Mouse (Mus musculus) hindbrain, embryonic 14.5 days (tissue): ENCODE data around the gene Anks3. TPM values are rescaled to one million over a fixed set of nuclear protein-coding genes. Genes with fewer than 3 reads are reported as not detected.

Experiments
- ATAC-seq: fragments of 200-750 bp; cut with Nextera tagmentation; 2 replicates; pipeline ENCODE4 v1.8.0; 2017; ENCODE audit warnings: moderate number of reproducible peaks, mild to moderate bottlenecking, moderate TSS enrichment, moderate library complexity; ENCODE audit not compliant: low FRiP score
- DNase-seq: peaks from one replicate; pipeline ENCODE4 v3.0.0-alpha.2; 2015; ENCODE audit warnings: low spot score
- H3K27ac ChIP-seq: fragments of 300-500 bp; sonication (generic); 2 replicates; pipeline ENCODE4 v1.5.1; 2014; ENCODE audit warnings: mild to moderate bottlenecking, moderate library complexity
- H3K27me3 ChIP-seq: fragments of 300-500 bp; sonication (generic); 2 replicates; pipeline ENCODE4 v1.6.1; 2014; ENCODE audit warnings: mild to moderate bottlenecking, low read length, mixed read lengths; ENCODE audit not compliant: control insufficient read depth, insufficient read depth
- H3K36me3 ChIP-seq: fragments of 300-500 bp; sonication (generic); replicated peaks from 2 replicates; pipeline ENCODE4 v1.6.1; 2014; ENCODE audit not compliant: control insufficient read depth, insufficient read depth
- H3K4me1 ChIP-seq: fragments of 300-500 bp; sonication (generic); replicated peaks from 2 replicates; pipeline ENCODE4 v1.6.1; 2014; ENCODE audit warnings: antibody characterized with exemption, low read length, mixed read lengths; ENCODE audit not compliant: control insufficient read depth, insufficient read depth
- H3K4me2 ChIP-seq: fragments of 300-500 bp; sonication (generic); replicated peaks from 2 replicates; pipeline ENCODE4 v1.6.1; 2014; ENCODE audit warnings: mild to moderate bottlenecking, moderate library complexity
- H3K4me3 ChIP-seq: fragments of 300-500 bp; sonication (generic); replicated peaks from 2 replicates; pipeline ENCODE4 v1.5.1; 2014; ENCODE audit warnings: mild to moderate bottlenecking, low read length
- H3K9ac ChIP-seq: fragments of 300-500 bp; sonication (generic); 2 replicates; pipeline ENCODE4 v1.6.1; 2014
- H3K9me3 ChIP-seq: fragments of 300-500 bp; sonication (generic); 2 replicates; pipeline ENCODE4 v1.6.1; 2016; ENCODE audit warnings: low read length; ENCODE audit not compliant: control insufficient read depth
- WGBS: fragments of 180-500 bp; shearing (Covaris S2); extraction: QIAGEN DNeasy Blood & Tissue Kit; methylation state at CpG from one replicate; pipeline ENCODE4 v1.1.7; 2014; 5-methylcytosine and 5-hydroxymethylcytosine counted together
- polyA plus RNA-seq: library from polyadenylated mRNA; unstranded; fragments of >200 nt; fragmentation: Nextera tagmentation; extraction: Ambion mirVana; gene quantifications from 2 replicates; pipeline ENCODE4 v1.2.1, GENCODE M21; 2014

The Anks3 gene
- polyA plus RNA-seq, 1 experiment from 2014 or later, result 55.9 TPM

- H3K9ac ChIP-seq, result no peak overlapping the region
- H3K4me3 ChIP-seq, result no peak overlapping the region
- no peak for ATAC-seq
- H3K4me1 ChIP-seq, result peaks cover 16% of the 10 kb centered on the region
- H3K27ac ChIP-seq, result no peak overlapping the region
- no peak overlapping the region for H3K4me2 ChIP-seq
- DNase-seq, result no peak
- no peaks in the 10 kb centered on the region for H3K27me3 ChIP-seq
- WGBS, result 91% methylated on average over 8 of the region's 8 CpGs
- H3K9me3 ChIP-seq, result no peaks in the 10 kb centered on the region
- H3K36me3 ChIP-seq, result peaks cover 82% of the 10 kb centered on the region
Observed at GRCm38 (mm10) chr16:4937351-4938190, 26.4 kb downstream of the Anks3 start.

DNA sequence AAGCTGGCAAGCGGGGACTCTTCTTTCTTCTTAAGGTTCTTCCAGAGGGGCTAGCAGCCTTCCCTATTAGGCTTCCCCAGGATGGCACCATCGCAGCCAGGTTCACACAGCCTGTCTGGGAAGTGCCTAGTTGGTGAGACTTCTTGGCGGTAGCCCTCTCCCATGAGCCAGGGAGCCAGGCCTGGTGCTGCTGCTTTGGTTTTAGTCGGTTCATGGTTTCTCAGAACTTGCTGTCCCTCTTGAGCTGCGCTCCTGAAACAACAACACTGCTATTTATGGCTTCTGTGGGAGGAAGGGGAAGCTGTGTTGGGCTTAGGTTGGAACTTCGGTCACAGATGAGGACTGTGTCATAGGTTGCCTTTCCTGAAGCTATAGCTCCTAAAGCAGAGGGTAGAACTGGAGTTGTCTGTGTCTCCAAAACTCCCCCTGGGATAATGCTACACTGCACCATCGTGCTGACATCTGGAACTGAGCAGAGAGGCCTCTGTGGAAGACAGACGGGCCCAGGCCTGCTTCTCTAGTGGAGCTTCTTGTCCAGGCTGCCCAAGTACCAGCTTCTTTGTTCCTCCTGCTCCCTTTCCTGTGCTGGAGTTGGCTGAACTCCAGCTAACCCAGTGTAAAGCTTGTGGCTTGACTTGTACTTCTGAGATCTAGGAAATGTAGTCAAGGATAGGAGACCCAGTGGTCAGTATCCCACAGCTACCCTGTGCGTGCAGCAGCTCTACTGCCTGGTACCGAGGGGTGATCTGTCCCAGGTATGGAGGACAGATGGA lies 27.9 kb downstream of the Anks3 start:
- Histone ChIP-seq H3K27ac (no peak overlapping the region), H3K36me3 (peaks cover 82% of the 10 kb centered on the region), H3K9me3 (no peaks in the 10 kb centered on the region), H3K4me2 (no peak overlapping the region), H3K27me3 (no peaks in the 10 kb centered on the region), H3K4me1 (peaks cover 16% of the 10 kb centered on the region), H3K4me3 (no peak overlapping the region), H3K9ac (no peak overlapping the region)
- WGBS, result 88% methylated on average over 10 of the region's 10 CpGs
- ATAC-seq (no peak), DNase-seq (no peak)

DNA sequence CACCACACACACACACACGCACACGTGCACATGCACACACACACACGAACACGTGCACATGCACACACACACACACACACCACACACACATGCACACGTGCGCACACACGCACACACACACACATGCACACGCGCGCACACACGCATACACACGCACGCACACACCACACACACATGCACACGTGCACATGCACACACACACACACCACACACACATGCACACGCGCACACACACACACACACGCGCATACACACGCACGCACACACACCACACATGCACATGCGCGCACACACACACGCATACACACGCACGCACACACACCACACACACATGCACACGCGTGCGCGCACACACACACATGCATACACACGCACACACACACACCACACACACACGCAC lies 28.6 kb downstream of the Anks3 start:
- H3K9ac ChIP-seq, result no peak overlapping the region
- no peak overlapping the region for H3K27ac ChIP-seq
- no peak overlapping the region for H3K4me3 ChIP-seq
- DNase-seq (no peak), ATAC-seq (no peak)
- no peaks in the 10 kb centered on the region for H3K27me3 ChIP-seq
- 98% methylated on average over 31 of the region's 31 CpGs for WGBS
- H3K36me3 ChIP-seq, result peaks cover 82% of the 10 kb centered on the region
- H3K9me3 ChIP-seq, result no peaks in the 10 kb centered on the region
- H3K4me2 ChIP-seq, result no peak overlapping the region
- peaks cover 14% of the 10 kb centered on the region for H3K4me1 ChIP-seq

DNA sequence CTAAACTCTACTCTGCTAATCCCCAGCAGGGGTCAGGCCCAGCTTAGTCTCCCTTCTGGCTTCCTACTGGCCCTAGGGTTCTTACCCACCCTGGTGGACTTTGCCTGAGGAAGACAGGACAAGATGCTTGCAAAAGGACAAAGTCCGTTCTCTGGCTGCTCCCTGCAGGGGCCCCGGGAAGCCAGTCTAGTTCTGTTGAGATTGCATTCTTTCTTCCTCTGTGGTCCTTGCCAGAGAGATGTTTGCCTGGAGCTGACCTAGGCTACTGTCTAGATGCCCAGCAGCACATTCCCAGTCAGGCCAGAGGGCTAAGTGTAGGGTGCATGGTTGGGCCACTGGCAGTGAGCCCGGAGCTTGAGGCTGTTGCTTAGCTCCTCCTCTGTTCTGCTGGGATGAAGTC lies 31.6 kb downstream of the Anks3 start:
- no peak overlapping the region for H3K27ac ChIP-seq
- 82% methylated on average over 3 of the region's 3 CpGs for WGBS
- H3K36me3 ChIP-seq, result peaks cover 99% of the 10 kb centered on the region

DNA sequence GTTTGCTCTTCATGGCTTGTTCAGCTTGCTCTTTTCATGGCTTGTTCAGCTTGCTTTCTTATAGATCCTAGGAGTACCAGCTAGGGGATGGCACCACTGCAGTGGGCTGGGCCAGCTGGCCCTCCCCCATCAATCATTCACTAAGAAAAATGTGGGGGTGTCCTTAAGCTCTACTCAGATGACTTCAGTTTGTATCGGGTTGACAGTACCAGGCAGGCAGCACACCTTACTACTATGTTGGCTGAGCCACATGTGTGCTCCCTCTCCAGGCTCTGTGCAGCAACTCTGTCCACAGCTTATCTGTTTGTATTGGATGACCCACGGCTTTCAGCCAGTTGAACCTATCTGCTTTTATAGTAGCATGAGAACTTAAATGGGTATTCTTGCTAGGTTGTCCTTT lies 35.5 kb downstream of the Anks3 start:
- Histone ChIP-seq H3K9ac (no peak overlapping the region), H3K27me3 (no peaks in the 10 kb centered on the region), H3K27ac (no peak overlapping the region), H3K4me2 (no peak overlapping the region), H3K36me3 (peaks cover 100% of the 10 kb centered on the region), H3K4me1 (no peaks in the 10 kb centered on the region), H3K9me3 (no peaks in the 10 kb centered on the region), H3K4me3 (no peak overlapping the region)
- no peak for ATAC-seq
- 91% methylated on average over 2 of the region's 2 CpGs for WGBS
- no peak for DNase-seq

More for the DNA sequence above, 31.6 kb downstream of the Anks3 start:
- Histone ChIP-seq H3K4me2 (no peak overlapping the region), H3K9me3 (no peaks in the 10 kb centered on the region), H3K27me3 (no peaks in the 10 kb centered on the region), H3K4me3 (no peak overlapping the region), H3K4me1 (no peaks in the 10 kb centered on the region), H3K9ac (no peak overlapping the region)
- no peak for DNase-seq
- ATAC-seq, result no peak

DNA sequence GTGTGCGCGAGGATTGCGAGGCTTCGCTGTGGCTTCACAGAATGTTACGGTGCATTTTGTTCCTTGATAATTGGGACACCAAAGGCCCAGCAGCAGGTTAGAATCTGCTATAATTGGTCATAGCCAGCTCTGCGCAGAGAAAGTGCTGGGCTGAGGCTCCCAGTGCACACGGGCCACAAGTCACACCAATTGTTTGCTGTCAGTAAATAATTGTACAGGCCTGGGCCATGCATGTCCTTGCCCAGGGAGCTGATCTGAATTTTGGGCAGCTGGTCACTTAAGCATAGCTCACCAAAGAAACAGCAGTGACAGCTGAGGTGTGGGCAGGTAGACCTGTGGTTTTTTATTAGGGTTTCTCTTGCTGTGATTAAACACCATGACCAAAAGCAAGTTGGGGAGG lies 36.0 kb downstream of the Anks3 start:
- Histone ChIP-seq H3K27me3 (no peaks in the 10 kb centered on the region), H3K36me3 (peaks cover 100% of the 10 kb centered on the region), H3K4me2 (no peak overlapping the region), H3K4me1 (no peaks in the 10 kb centered on the region), H3K4me3 (no peak overlapping the region), H3K9ac (no peak overlapping the region), H3K9me3 (no peaks in the 10 kb centered on the region), H3K27ac (no peak overlapping the region)
- ATAC-seq, result no peak
- 95% methylated on average over 7 of the region's 7 CpGs for WGBS
- DNase-seq, result no peak

DNA sequence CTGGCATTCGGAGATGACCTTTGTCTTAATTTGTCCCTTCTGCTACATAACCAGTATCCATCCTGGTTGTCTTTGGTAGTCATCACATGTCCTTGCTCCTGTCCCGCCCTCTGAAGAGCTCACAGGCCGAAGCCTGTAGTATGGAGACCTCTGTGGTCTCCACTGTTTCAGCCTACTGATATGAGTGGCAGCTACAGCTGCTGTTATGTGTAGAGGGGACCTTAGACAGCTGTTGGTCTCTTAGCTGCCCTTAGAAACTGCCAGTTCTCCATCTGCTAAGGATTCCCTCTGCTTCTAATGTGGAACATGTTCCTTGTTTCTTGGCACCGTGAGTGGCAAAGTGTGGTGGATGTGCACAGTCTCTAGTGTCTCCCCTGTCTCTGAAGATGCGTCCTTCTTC lies 40.0 kb downstream of the Anks3 start:
- H3K9ac ChIP-seq, result no peak overlapping the region
- no peaks in the 10 kb centered on the region for H3K9me3 ChIP-seq
- no peak for DNase-seq
- H3K36me3 ChIP-seq, result peaks cover 95% of the 10 kb centered on the region
- H3K4me2 ChIP-seq, result no peak overlapping the region
- 97% methylated on average over 5 of the region's 5 CpGs for WGBS
- ATAC-seq, result no peak
- H3K27ac ChIP-seq, result no peak overlapping the region
- H3K27me3 ChIP-seq, result no peaks in the 10 kb centered on the region
- H3K4me3 ChIP-seq, result no peak overlapping the region
- H3K4me1 ChIP-seq, result no peaks in the 10 kb centered on the region

DNA sequence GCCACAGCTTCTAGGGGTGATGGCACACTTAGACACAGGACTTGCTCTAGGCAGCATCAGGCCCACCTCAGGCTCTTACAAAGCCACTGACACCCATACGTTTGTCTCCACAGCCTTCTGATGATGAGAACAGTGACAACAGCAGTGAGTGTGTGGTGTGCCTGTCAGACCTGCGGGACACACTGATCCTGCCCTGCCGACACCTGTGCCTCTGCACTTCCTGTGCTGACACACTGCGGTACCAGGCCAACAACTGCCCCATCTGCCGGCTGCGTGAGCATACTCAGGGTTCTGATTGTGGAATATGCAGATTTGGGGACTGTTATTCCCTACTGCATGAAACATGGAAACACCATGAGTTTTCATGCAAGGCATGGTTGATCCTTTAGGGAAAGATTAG lies 41.5 kb downstream of the Anks3 start:
- H3K27me3 ChIP-seq, result no peaks in the 10 kb centered on the region
- no peak overlapping the region for H3K9ac ChIP-seq
- DNase-seq (no peak), ATAC-seq (no peak)
- no peaks in the 10 kb centered on the region for H3K4me1 ChIP-seq
- no peak overlapping the region for H3K4me3 ChIP-seq
- WGBS, result 93% methylated on average over 6 of the region's 6 CpGs
- no peak overlapping the region for H3K4me2 ChIP-seq
- H3K9me3 ChIP-seq, result no peaks in the 10 kb centered on the region
- H3K27ac ChIP-seq, result no peak overlapping the region
- peaks cover 89% of the 10 kb centered on the region for H3K36me3 ChIP-seq

GRCm38 (mm10) chr16:4920556-4920955 lies 43.4 kb downstream of the Anks3 start:
- Histone ChIP-seq H3K36me3 (peaks cover 89% of the 10 kb centered on the region), H3K9ac (no peak overlapping the region), H3K27ac (no peak overlapping the region), H3K4me1 (no peaks in the 10 kb centered on the region), H3K9me3 (no peaks in the 10 kb centered on the region), H3K4me3 (no peak overlapping the region), H3K4me2 (no peak overlapping the region), H3K27me3 (no peaks in the 10 kb centered on the region)
- no peak for DNase-seq
- 83% methylated on average over 4 of the region's 4 CpGs for WGBS
- ATAC-seq, result no peak
